Mouse (Mus musculus) heart, postnatal 25 days (tissue): Measurements from ENCODE around the gene Calm2. TPM values are rescaled to one million over a fixed set of nuclear protein-coding genes. Genes with fewer than 3 reads are reported as not detected.

Experiments
- DNase-seq: peaks from one replicate; pipeline ENCODE4 v3.0.0; 2022; ENCODE audit warnings: low spot score
- intact Hi-C: fragments of 180-260 bp; cut with DNase I; formaldehyde crosslinking; loops from one replicate; pipeline ENCODE4 v1.15.1; 2025
- total RNA-seq, 2 experiments: library from RNA; stranded (reverse); gene quantifications; 2 replicates each; pipeline ENCODE4 v1.2.3; 2021

The Calm2 gene
- total RNA-seq, 2 experiments from 2014 or later: 131 to 166 TPM

DNA sequence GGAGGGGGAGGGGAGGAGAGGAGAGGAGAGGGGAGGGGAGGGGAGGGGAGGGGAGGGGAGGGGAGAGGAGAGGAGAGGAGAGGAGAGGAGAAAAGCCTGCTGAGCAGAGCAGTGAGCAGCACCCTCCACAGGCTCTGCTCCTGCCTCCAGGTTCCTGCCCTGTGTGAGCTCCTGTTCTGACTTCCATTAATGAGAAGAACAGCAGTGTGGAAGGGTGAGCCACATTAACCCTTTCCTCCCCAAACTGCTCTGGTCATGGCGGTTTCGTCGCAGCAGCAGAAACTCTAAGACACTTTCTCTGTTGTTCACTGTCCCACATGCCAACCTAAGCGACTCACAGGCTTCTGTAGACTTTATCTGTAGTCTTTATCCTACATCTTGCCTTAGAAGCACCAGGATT, 40.1 kb downstream of the Calm2 start:
- no peak for DNase-seq
- intact Hi-C loops: no loop called here

DNA sequence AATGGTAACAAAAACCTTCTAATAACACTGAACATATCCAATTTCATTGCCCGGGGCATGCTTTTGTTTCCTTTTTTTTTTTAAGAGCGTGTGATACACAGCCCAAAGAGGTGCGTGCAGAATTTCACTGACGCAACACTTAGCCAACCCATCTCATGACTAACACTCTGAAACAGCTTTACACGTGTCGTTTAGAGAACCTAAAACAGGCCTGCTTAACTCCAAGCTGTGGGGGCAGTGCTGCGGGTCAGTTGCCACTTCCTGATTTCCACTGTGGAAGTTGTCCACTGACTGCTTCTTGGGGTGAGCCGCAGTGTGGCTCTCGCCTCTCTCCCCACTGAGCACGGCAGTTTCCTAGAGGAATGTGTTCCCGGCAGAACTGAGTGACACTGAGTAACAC, 41.2 kb downstream of the Calm2 start:
- DNase-seq: no peak
- intact Hi-C loops: no loop called here

DNA sequence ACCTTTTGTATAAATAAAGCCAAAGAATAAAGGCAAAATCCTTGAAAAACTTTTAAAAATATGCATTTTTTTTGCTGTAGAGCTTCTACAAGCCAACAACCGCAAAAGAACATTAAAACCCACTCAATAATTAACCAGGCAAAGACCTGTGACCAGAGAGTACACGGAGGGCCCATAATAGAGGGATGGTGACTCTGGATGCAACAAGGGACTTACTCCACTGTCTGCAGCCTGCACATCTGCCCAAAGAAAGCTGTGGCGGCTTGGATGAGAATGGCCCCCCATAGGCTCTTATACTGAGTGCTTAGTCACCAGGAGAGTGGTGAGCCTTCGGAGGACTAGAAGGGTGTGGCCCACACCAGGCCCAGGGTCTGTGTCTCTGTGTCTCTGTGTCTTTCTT, 43.3 kb downstream of the Calm2 start:
- no peak for DNase-seq
- intact Hi-C loops: no loop called here

DNA sequence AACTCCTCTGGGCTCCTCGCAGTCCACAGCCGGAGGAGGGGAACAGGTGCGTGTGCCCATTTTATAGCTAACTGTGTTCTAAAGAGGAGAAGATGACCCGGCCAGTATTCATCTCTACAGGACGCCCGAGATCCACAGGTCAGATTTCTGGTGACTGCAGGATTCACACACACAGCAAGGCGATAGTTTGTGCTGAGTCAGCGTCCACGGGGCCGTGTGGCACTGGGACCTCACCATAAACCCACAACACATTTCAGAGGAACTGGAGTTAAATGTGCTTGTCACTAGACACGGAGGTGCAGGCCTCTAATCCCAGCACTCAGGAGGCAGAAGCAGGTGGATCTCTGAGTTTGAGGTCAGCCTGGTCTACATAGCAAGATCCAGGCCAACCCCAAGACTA, 44.3 kb downstream of the Calm2 start:
- intact Hi-C loops: no loop called here
- no peak for DNase-seq

DNA sequence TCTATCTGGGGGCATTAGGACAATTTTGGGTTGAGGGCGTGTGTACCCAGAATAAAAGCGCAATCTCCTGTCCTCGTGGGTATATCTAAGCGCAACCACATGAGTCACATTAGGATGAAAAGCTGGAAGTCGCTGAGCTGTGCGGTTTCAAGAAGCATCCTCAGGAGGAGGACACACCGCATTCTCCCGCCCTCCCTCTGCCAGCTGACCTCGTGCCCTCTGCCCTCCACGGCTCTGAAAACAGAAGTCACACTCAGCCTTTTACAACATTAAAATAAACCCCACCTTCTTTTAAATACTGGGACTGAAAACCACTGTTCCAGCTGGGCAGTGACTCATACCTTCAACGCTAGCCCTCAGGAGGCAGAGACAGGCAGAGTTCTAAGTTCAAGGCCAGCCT, 49.6 kb downstream of the Calm2 start:
- intact Hi-C loops: no loop called here
- DNase-seq: no peak

DNA sequence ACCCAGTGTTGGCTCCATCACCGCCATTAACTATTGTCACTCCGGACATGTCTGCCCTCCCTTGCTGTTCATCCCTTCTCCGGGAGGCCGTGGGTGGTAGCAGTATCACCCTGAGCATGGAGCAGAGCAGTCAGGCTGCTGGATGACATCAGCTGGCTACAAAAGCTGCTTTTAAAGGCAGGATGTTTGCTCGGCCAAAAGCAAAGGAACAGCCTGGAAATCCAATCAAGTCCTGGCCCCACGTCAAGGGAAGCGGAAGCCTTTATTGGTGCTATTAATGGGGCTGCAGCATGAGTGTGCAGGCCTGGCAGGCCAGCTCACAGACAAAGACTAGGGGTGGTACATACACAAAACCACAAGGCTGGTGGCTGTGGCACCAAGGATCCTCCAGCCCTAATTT, 55.5 kb downstream of the Calm2 start:
- intact Hi-C loops: loop anchor here (5.0 kb wide), 1 partner anchor 56 kb away; the partner anchor contains the start of gene Calm2
- DNase-seq: peak; percentile 71

DNA sequence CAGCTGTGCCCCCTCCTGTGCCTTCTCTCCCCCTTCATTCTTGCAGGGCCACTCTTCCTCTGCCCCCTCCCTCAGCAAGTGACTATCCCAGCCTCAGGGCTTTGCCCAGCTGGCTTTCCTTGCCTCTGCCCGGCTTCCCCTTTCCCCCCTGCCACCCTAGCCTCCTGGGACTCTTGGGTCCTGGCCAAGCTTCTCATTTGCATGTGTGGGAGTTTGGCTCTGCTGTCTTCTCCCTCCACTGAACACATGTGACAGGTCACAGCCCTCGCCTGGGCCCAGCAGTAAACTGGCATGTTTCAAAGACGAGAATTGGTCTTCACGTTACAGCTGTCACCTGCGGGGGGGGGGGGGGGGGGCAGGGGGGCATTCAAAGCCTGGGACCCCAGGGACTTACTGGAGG, 59.7 kb downstream of the Calm2 start:
- intact Hi-C loops: no loop called here
- no peak for DNase-seq

DNA sequence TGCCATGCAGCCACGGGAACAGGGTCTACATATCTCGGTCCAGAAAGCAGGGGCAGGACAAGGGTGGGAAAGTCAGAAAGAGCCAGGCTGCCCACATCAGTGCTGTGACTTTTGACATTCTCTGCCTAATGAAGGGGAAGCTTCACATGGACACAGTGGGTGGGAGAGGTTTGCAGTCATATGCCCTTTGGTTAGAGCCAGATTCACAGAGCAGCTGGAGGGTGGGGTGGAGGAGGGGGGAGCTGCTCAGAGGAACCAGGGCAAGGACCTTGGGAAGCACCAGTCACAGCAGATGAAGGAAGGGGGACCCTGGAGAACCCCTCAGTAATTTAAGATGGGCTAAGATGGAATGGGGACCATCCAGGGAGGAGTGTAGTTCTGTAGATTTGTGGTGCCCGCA, 60.9 kb downstream of the Calm2 start:
- intact Hi-C loops: no loop called here

More for the DNA sequence above, 60.9 kb downstream of the Calm2 start:
- DNase-seq: no peak

Other genes starting within 250 kb of the Calm2 start
- gene Mcfd2, start 181.0 kb downstream of the Calm2 start, total RNA-seq: 10 to 100 TPM; 41.8 to 46.4 TPM
- gene Ttc7, start 164.0 kb downstream of the Calm2 start, total RNA-seq: 10 to 100 TPM; 10.4 to 13.0 TPM
- gene Stpg4, start 19.2 kb downstream of the Calm2 start, total RNA-seq: not detected
- not detected for gene Epcam, start 189.0 kb upstream of the Calm2 start, total RNA-seq
- 10 to 100 TPM; 12.7 to 14.3 TPM for gene Msh2, start 225.4 kb upstream of the Calm2 start, total RNA-seq